Mouse (Mus musculus) liver, embryonic 15.5 days (tissue): ENCODE measurements around the gene Ubtd1. TPM values are rescaled to one million over a fixed set of nuclear protein-coding genes. Genes with fewer than 3 reads are reported as not detected.

Source experiments
- polyA plus RNA-seq: library from polyadenylated mRNA; unstranded; fragments of >200 nt; fragmentation: Nextera tagmentation; extraction: Ambion mirVana; gene quantifications from 2 replicates; pipeline ENCODE4 v1.2.1, GENCODE M21; 2015

Gene Ubtd1
- polyA plus RNA-seq, 1 experiment from 2014 or later: 5.2 TPM

Other genes with a start within 250 kb of the Ubtd1 start
- 0.05 TPM in 2 replicates for gene Slit1, start 238.1 kb upstream of the Ubtd1 start, polyA plus RNA-seq
- 26.6 and 29.4 TPM in 2 replicates for gene Arhgap19, start 179.7 kb upstream of the Ubtd1 start, polyA plus RNA-seq
- gene Frat1, start 151.8 kb upstream of the Ubtd1 start, polyA plus RNA-seq: 8.5 and 9.1 TPM in 2 replicates
- gene Frat2, start 133.6 kb upstream of the Ubtd1 start, polyA plus RNA-seq: 4.4 and 4.5 TPM in 2 replicates
- gene Rrp12, start 85.6 kb upstream of the Ubtd1 start, polyA plus RNA-seq: 8.5 and 8.6 TPM in 2 replicates
- 267 and 322 TPM in 2 replicates for gene Pgam1, start 69.8 kb upstream of the Ubtd1 start, polyA plus RNA-seq
- gene Exosc1, start 48.3 kb upstream of the Ubtd1 start, polyA plus RNA-seq: 29.2 and 31.4 TPM in 2 replicates
- gene Zdhhc16, start 48.3 kb upstream of the Ubtd1 start, polyA plus RNA-seq: 33.7 and 39.6 TPM in 2 replicates
- gene Mms19, start 606 bp upstream of the Ubtd1 start, polyA plus RNA-seq: 10.1 and 10.3 TPM in 2 replicates
- 0.17 and 0.21 TPM in 2 replicates for gene Ankrd2, start 54.2 kb downstream of the Ubtd1 start, polyA plus RNA-seq
- 50.6 and 59.0 TPM in 2 replicates for gene Hoga1, start 63.8 kb downstream of the Ubtd1 start, polyA plus RNA-seq
- gene 4933411K16Rik, start 70.5 kb downstream of the Ubtd1 start, polyA plus RNA-seq: 0.22 and 0.26 TPM in 2 replicates
- gene Morn4, start 104.6 kb downstream of the Ubtd1 start, polyA plus RNA-seq: 1.4 TPM in 2 replicates
- gene Pi4k2a, start 108.7 kb downstream of the Ubtd1 start, polyA plus RNA-seq: 10.5 and 11.1 TPM in 2 replicates
- gene Avpi1, start 147.3 kb downstream of the Ubtd1 start, polyA plus RNA-seq: 19.9 and 25.0 TPM in 2 replicates
- gene Marveld1, start 165.6 kb downstream of the Ubtd1 start, polyA plus RNA-seq: 3.2 and 4.7 TPM in 2 replicates
- gene Zfyve27, start 182.2 kb downstream of the Ubtd1 start, polyA plus RNA-seq: 8.8 and 10.1 TPM in 2 replicates
- 0.12 TPM in 1 of 2 replicates, not detected in the other for gene Sfrp5, start 220.5 kb downstream of the Ubtd1 start, polyA plus RNA-seq